Mouse (Mus musculus): ENCODE measurements around the gene Msl1.

DNA sequence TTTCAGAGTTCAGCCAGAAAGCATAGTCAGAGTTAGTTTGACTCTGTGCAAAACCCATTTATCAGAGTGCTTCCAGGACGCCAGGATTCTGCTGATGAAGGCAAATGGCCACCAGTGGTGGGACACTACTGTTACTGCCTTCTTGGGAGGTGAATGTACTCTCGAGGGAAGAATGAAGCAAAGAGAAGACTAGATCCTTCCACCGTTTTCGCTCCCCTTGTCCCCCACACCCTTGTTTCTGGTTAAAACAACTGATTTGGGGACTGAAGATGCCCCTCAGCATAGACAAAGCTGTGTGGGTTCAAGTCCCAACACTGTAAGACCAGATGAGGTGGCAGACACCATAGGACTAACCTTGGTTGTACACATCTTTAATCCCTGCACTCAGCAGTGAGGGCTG is 11.2 kb upstream of the Msl1 start:
- TF ChIP-seq CTCF (IDR thresholded peaks at IDR 0.05; ENCODE audit: borderline replicate concordance, insufficient read depth, low read length) (no peak), POLR2A (IDR thresholded peaks at IDR 0.05; ENCODE audit: low read depth, low read length) (no peak)
